Comparison of ENCODE assay signal across 14 mouse cellular contexts in the genomic region with DNA sequence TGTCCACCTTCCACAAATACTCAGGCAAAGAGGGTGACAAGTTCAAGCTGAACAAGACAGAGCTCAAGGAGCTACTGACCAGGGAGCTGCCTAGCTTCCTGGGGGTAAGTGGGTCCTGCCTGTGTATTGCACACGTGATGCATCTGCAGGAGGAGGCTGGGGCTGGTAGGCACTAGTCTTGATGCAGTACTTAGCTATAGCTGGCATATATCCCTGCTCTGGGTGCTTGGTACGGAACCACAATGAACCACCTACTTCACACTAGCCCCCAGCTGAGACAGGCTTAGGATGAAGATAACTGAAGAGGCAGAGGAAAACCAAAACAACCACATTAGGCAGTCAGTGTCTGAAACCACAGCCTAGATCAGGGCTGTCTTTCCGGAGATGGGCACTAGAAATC. TPM values are rescaled to one million over a fixed set of nuclear protein-coding genes. Genes with fewer than 3 reads are reported as not detected.
A peak's percentile ranks its signal among the peaks of the same experiment; 100 is the strongest.
DNase-seq lines count a peak whose midpoint lies in the region; ATAC-seq and TF ChIP-seq lines count a peak whose summit lies in the region.
"Had no signal": no experiment of that assay in that cellular context is flagged by ENCODE, and none has a peak within 500 bp of the region (broad histone marks: within the 10 kb centered on the region; RNA-seq: fewer than 3 reads in every experiment).

No protein-coding gene starts in this region.

- H3K79me3 ChIP-seq in C2C12 (ENCODE audit: low read depth): peaks cover 33% of the 10 kb centered on the region

- TF ChIP-seq CTCF in C2C12 (IDR thresholded peaks at IDR 0.05; ENCODE audit: control insufficient read depth, insufficient read depth, insufficient read length): no peak

- peaks cover 34% of the 10 kb centered on the region for H3K4me1 ChIP-seq in heart, embryonic 13.5 days
- H3K4me1 ChIP-seq in embryonic facial prominence, embryonic 12.5 days: peaks cover 30% of the 10 kb centered on the region

- H3ac ChIP-seq in C2C12 (ENCODE audit: control insufficient read depth, insufficient read length, low read depth): peak overlapping the region; percentile 63

- no peaks in the 10 kb centered on the region for H3K36me3 ChIP-seq in heart, embryonic 13.5 days
- H3K36me3 ChIP-seq in C2C12 (ENCODE audit: control insufficient read depth, insufficient read depth) (peaks cover 23% of the 10 kb centered on the region), macrophage (ENCODE audit: inconsistent target) (no peaks in the 10 kb centered on the region)
- no peaks in the 10 kb centered on the region for H3K36me3 ChIP-seq in embryonic facial prominence, embryonic 12.5 days

- no peak overlapping the region for H3K4me3 ChIP-seq in heart, embryonic 13.5 days
- peak overlapping the region; percentile 44 for H3K4me3 ChIP-seq in C2C12 (ENCODE audit: insufficient read depth, poor library complexity, severe bottlenecking)
- no peak overlapping the region for H3K4me3 ChIP-seq in embryonic facial prominence, embryonic 12.5 days
- H3K4me3 ChIP-seq in macrophage (ENCODE audit: inconsistent target): peak overlapping the region; percentile 47

- peak overlapping the region; percentile 64 for H3K27ac ChIP-seq in heart, embryonic 13.5 days (replicated peaks)
- peak overlapping the region; percentile 90 for H3K27ac ChIP-seq in embryonic facial prominence, embryonic 12.5 days
- peak overlapping the region; percentile 85 for H3K27ac ChIP-seq in macrophage

- DNase-seq in heart, postnatal 10 days: no peak
- DNase-seq in left cerebral cortex, postnatal 36 days (ENCODE audit: low spot score in 2 of 2): no peak
- DNase-seq in adrenal gland, postnatal 10 days: no peak
- no peak for DNase-seq in gastrocnemius, adult 18-20 months (ENCODE audit: low spot score)
- DNase-seq: cerebellum, postnatal 36 days had no signal

- no peak for ATAC-seq in heart, embryonic 13.5 days (ENCODE audit: extremely low read depth, insufficient number of reproducible peaks, low FRiP score, low TSS enrichment)
- ATAC-seq in embryonic facial prominence, embryonic 12.5 days (ENCODE audit: insufficient number of reproducible peaks, insufficient read depth, low FRiP score, low TSS enrichment): no peak
- ATAC-seq: midbrain, embryonic 16.5 days had no signal

- no peak overlapping the region for H3K4me2 ChIP-seq in heart, embryonic 13.5 days
- H3K4me2 ChIP-seq in embryonic facial prominence, embryonic 12.5 days (replicated peaks): no peak overlapping the region

- peaks cover 51% of the 10 kb centered on the region for H3K79me2 ChIP-seq in C2C12 (ENCODE audit: control insufficient read depth, insufficient read depth)
- H3K79me2 ChIP-seq in macrophage (ENCODE audit: inconsistent target): peaks cover 22% of the 10 kb centered on the region

- no peak overlapping the region for H3K9ac ChIP-seq in heart, embryonic 13.5 days
- no peak overlapping the region for H3K9ac ChIP-seq in embryonic facial prominence, embryonic 12.5 days

- intact Hi-C loops in heart, postnatal 10 days (cut with DNase I): no loop called here
- intact Hi-C loops in left cerebral cortex, postnatal 36 days (cut with DNase I): no loop called here

- H3K9me3 ChIP-seq in heart, embryonic 13.5 days: no peaks in the 10 kb centered on the region
- no peaks in the 10 kb centered on the region for H3K9me3 ChIP-seq in embryonic facial prominence, embryonic 12.5 days

- 0 out of 2 replicates have a peak, but pooled peaks cover 5% of the 10 kb centered on the region for H3K27me3 ChIP-seq in heart, embryonic 13.5 days (replicated peaks)
- H3K27me3 ChIP-seq in C2C12 (ENCODE audit: control insufficient read depth, insufficient read depth, insufficient read length): no peaks in the 10 kb centered on the region
- no peaks in the 10 kb centered on the region for H3K27me3 ChIP-seq in embryonic facial prominence, embryonic 12.5 days

- WGBS in heart, embryonic 13.5 days: 77% methylated on average over 3 of the region's 3 CpGs
- WGBS in embryonic facial prominence, embryonic 12.5 days: 65% methylated on average over 3 of the region's 3 CpGs
- WGBS in macrophage (ENCODE audit: missing documents): 31% methylated on average over 3 of the region's 3 CpGs

TF ChIP-seq in C2C12, 6 proteins besides CTCF, POLR2A, EP300 and RAD21:
- TF ChIP-seq FOSL1 (IDR thresholded peaks at IDR 0.05; ENCODE audit: insufficient read depth, low read length, poor library complexity, severe bottlenecking): no peak
- no peak for TF ChIP-seq CEBPB (IDR thresholded peaks at IDR 0.05; ENCODE audit: low read depth)
- no peak for TF ChIP-seq MAX (IDR thresholded peaks at IDR 0.05)
- TF ChIP-seq MYOD1 (IDR thresholded peaks at IDR 0.05; ENCODE audit: control insufficient read depth, insufficient read length, low read depth): no peak
- TF ChIP-seq USF1 (IDR thresholded peaks at IDR 0.05; ENCODE audit: low read depth): peak; percentile 90
- TF ChIP-seq MYOG (IDR thresholded peaks at IDR 0.05; ENCODE audit: control insufficient read depth, extremely low read depth, insufficient read length): no peak

RNA-seq across cellular contexts. Expression of gene S100a4, which starts 1.5 kb away (rescaled TPM):
- 2.4 and 3.1 TPM in 2 replicates for polyA plus RNA-seq in heart, embryonic 13.5 days (2015; fragmentation: Nextera tagmentation; extraction: Ambion mirVana)
- total RNA-seq in heart, postnatal 10 days (2021): 10 to 100 TPM; 10.3 to 11.7 TPM
- polyA plus RNA-seq in C2C12 (2012; fragmentation: generic; extraction: Trizol) (11,980 TPM), macrophage (2018) (174 to 303 TPM (median 196 TPM) in 3 replicates)
- polyA plus RNA-seq in embryonic facial prominence, embryonic 12.5 days (2016; fragmentation: Nextera tagmentation; extraction: Ambion mirVana): 4.0 and 7.2 TPM in 2 replicates
- total RNA-seq in macrophage (2018; cell fraction: chromatin; rRNA removed): 100 to 1,000 TPM in 1 of 26 experiments, 10 to 100 TPM in 3, 1 to 10 TPM in 15, not detected in 7; 2.0 to 107 (median 5.4) TPM
- total RNA-seq in macrophage (2018; cell fraction: cytosol; rRNA removed): 100 to 1,000 TPM in 13 of 26 experiments, 10 to 100 TPM in 13; 31.5 to 299 (median 113) TPM
- 10 to 100 TPM in 19 of 26 experiments, 1 to 10 TPM in 7; 5.3 to 99.0 (median 15.9) TPM for total RNA-seq in macrophage (2018; cell fraction: nucleus; rRNA removed)
- total RNA-seq in left cerebral cortex, postnatal 36 days (2021): 1 to 10 TPM; 3.7 to 4.0 TPM
- 10 to 100 TPM; 16.9 to 18.5 TPM for total RNA-seq in adrenal gland, postnatal 10 days (2021)
- total RNA-seq in gastrocnemius, adult 18-20 months (2021): 10 to 100 TPM; 10.1 to 17.7 TPM
- polyA plus RNA-seq: midbrain, embryonic 16.5 days had no signal

RNA-seq across cellular contexts. Expression of gene S100a5, which starts 3.3 kb away (rescaled TPM):
- polyA plus RNA-seq in heart, embryonic 13.5 days (2015; fragmentation: Nextera tagmentation; extraction: Ambion mirVana): not detected in 2 replicates
- not detected for total RNA-seq in heart, postnatal 10 days (2021)
- 0.43 TPM for polyA plus RNA-seq in C2C12 (2012; fragmentation: generic; extraction: Trizol)
- 0.85 and 0.91 TPM in 2 replicates for polyA plus RNA-seq in embryonic facial prominence, embryonic 12.5 days (2016; fragmentation: Nextera tagmentation; extraction: Ambion mirVana)
- total RNA-seq in macrophage (2018; cell fraction: chromatin; rRNA removed): not detected
- not detected for total RNA-seq in macrophage (2018; cell fraction: cytosol; rRNA removed)
- not detected for total RNA-seq in macrophage (2018; cell fraction: nucleus; rRNA removed)
- polyA plus RNA-seq in macrophage (2018): not detected in 3 replicates
- not detected for total RNA-seq in left cerebral cortex, postnatal 36 days (2021)
- not detected for total RNA-seq in adrenal gland, postnatal 10 days (2021)
- total RNA-seq in gastrocnemius, adult 18-20 months (2021): 1 to 10 TPM in 1 of 2 experiments, not detected in 1; 2.5 TPM
- total RNA-seq: adrenal gland, adult 2 months; gastrocnemius, postnatal 14 days had no signal
- polyA plus RNA-seq: adrenal gland, adult 2 months; limb, embryonic 11.5 days; midbrain, embryonic 16.5 days; testis, adult 2 months had no signal

RNA-seq across cellular contexts. Expression of gene Gm42674, which starts 3.3 kb away (rescaled TPM):
- polyA plus RNA-seq in heart, embryonic 13.5 days (2015; fragmentation: Nextera tagmentation; extraction: Ambion mirVana): not detected in 2 replicates
- total RNA-seq in heart, postnatal 10 days (2021): not detected
- 1.5 TPM for polyA plus RNA-seq in C2C12 (2012; fragmentation: generic; extraction: Trizol)
- polyA plus RNA-seq in embryonic facial prominence, embryonic 12.5 days (2016; fragmentation: Nextera tagmentation; extraction: Ambion mirVana): not detected in 2 replicates
- total RNA-seq in macrophage (2018; cell fraction: chromatin; rRNA removed): not detected
- total RNA-seq in macrophage (2018; cell fraction: cytosol; rRNA removed): not detected
- total RNA-seq in macrophage (2018; cell fraction: nucleus; rRNA removed): not detected
- not detected in 3 replicates for polyA plus RNA-seq in macrophage (2018)
- not detected for total RNA-seq in left cerebral cortex, postnatal 36 days (2021)
- total RNA-seq in adrenal gland, postnatal 10 days (2021): not detected
- total RNA-seq in gastrocnemius, adult 18-20 months (2021): not detected
- total RNA-seq: adrenal gland, adult 2 months; gastrocnemius, postnatal 14 days had no signal
- polyA plus RNA-seq: adrenal gland, adult 2 months; limb, embryonic 11.5 days; midbrain, embryonic 16.5 days; testis, adult 2 months had no signal

RNA-seq across cellular contexts. Expression of gene S100a6, which starts 7.6 kb away (rescaled TPM):
- 38.1 and 38.2 TPM in 2 replicates for polyA plus RNA-seq in heart, embryonic 13.5 days (2015; fragmentation: Nextera tagmentation; extraction: Ambion mirVana)
- 10 to 100 TPM; 81.8 to 85.3 TPM for total RNA-seq in heart, postnatal 10 days (2021)
- polyA plus RNA-seq in C2C12 (2012; fragmentation: generic; extraction: Trizol): 4,076 TPM
- 37.8 and 42.0 TPM in 2 replicates for polyA plus RNA-seq in embryonic facial prominence, embryonic 12.5 days (2016; fragmentation: Nextera tagmentation; extraction: Ambion mirVana)
- total RNA-seq in macrophage (2018; cell fraction: chromatin; rRNA removed): 100 to 1,000 TPM in 1 of 26 experiments, 10 to 100 TPM in 7, 1 to 10 TPM in 16, not detected in 2; 2.3 to 191 (median 6.3) TPM
- total RNA-seq in macrophage (2018; cell fraction: cytosol; rRNA removed): 100 to 1,000 TPM in 22 of 26 experiments, 10 to 100 TPM in 4; 66.6 to 211 (median 144) TPM
- 100 to 1,000 TPM in 1 of 26 experiments, 10 to 100 TPM in 24, 1 to 10 TPM in 1; 9.8 to 118 (median 30.3) TPM for total RNA-seq in macrophage (2018; cell fraction: nucleus; rRNA removed)
- polyA plus RNA-seq in macrophage (2018): 41.2 to 308 TPM (median 103 TPM) in 3 replicates
- 10 to 100 TPM; 28.7 to 30.9 TPM for total RNA-seq in left cerebral cortex, postnatal 36 days (2021)
- 10 to 100 TPM; 72.2 to 82.8 TPM for total RNA-seq in adrenal gland, postnatal 10 days (2021)
- total RNA-seq in gastrocnemius, adult 18-20 months (2021): 100 to 1,000 TPM in 1 of 2 experiments, 10 to 100 TPM in 1; 63.5 to 106 TPM

RNA-seq across cellular contexts. Expression of gene S100a2, which starts 15.0 kb away (rescaled TPM):
- not detected in 2 replicates for polyA plus RNA-seq in heart, embryonic 13.5 days (2015; fragmentation: Nextera tagmentation; extraction: Ambion mirVana)
- not detected for total RNA-seq in heart, postnatal 10 days (2021)
- polyA plus RNA-seq in C2C12 (2012; fragmentation: generic; extraction: Trizol): not detected
- polyA plus RNA-seq in embryonic facial prominence, embryonic 12.5 days (2016; fragmentation: Nextera tagmentation; extraction: Ambion mirVana): not detected in 2 replicates
- not detected for total RNA-seq in macrophage (2018; cell fraction: chromatin; rRNA removed)
- total RNA-seq in macrophage (2018; cell fraction: cytosol; rRNA removed): not detected
- total RNA-seq in macrophage (2018; cell fraction: nucleus; rRNA removed): not detected
- not detected in 3 replicates for polyA plus RNA-seq in macrophage (2018)
- total RNA-seq in left cerebral cortex, postnatal 36 days (2021): not detected
- total RNA-seq in adrenal gland, postnatal 10 days (2021): not detected
- total RNA-seq in gastrocnemius, adult 18-20 months (2021): not detected
- total RNA-seq: adrenal gland, adult 2 months; gastrocnemius, postnatal 14 days had no signal
- polyA plus RNA-seq: adrenal gland, adult 2 months; limb, embryonic 11.5 days; midbrain, embryonic 16.5 days; testis, adult 2 months had no signal

Comparison
In these comparisons a context has a peak if more than half of its experiments do, and no peak if none do; other contexts are left out.
1. H3K4me3 ChIP-seq: peak in C2C12 (single experiment) and macrophage (single experiment); none in heart, embryonic 13.5 days (single experiment) and embryonic facial prominence, embryonic 12.5 days (single experiment).
2. Peak in every context shown above with its lines, with median percentiles within 50 percentile points of each other: H3K27ac ChIP-seq.